Comparison of ENCODE assay signal across 7 mouse cellular contexts in the genomic region with DNA sequence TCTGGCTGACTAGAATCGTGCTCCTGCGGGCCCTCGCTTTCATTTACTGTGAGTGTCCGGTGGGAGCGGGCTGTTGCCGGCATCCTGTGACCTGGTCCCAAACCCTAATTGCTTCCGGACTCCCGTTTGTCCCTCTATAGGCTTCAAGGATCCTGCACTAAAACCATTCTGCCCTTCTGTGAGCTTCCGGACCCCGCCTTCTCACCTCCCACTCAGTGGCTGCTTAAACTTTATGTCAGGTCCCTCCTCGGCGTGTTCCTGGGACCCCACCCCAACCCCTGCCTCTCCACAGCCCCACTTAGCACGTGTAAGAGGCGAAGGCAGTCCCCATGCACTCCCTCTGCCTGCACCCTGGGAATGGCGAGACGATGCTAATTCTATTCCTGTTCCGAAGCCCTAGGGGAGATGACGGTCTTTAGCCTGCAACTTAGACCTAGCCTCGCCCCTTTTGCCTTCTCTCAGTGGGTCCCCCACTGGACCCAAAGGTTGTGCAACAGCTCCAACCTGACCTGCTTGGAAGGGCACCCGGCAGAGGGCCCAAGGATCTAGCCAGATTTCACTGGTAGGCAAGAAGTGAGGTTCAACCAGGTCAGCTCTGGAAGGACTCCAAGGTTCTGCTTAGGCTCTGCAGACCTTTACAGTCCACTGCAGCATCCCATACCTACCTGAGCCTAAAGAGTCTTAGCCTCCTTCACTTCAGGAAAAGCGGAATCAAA. TPM values are rescaled to one million over a fixed set of nuclear protein-coding genes. Genes with fewer than 3 reads are reported as not detected.
DNase-seq lines count a peak whose midpoint lies in the region; ATAC-seq and TF ChIP-seq lines count a peak whose summit lies in the region.

No protein-coding gene starts in this region.

- H3K4me3 ChIP-seq in lung, adult 2 months (replicated peaks; ENCODE audit: extremely low read depth, low read depth, low read length): peak overlapping the region; percentile 67
- H3K4me3 ChIP-seq in bone marrow, adult 2 months (replicated peaks; ENCODE audit: control insufficient read depth, low read depth, low read length): peak overlapping the region; percentile 70
- peak overlapping the region; percentile 77 for H3K4me3 ChIP-seq in hindbrain, embryonic 10.5 days
- peak overlapping the region; percentile 75 for H3K4me3 ChIP-seq in liver, embryonic 12.5 days

- intact Hi-C loops in gastrocnemius, postnatal 14 days (cut with DNase I; ENCODE audit: low total_unique reads): no loop called here

- H3K27ac ChIP-seq in bone marrow, adult 2 months (ENCODE audit: control insufficient read depth, insufficient read depth, low read depth, low read length, poor library complexity): no peak overlapping the region
- H3K27ac ChIP-seq in hindbrain, embryonic 10.5 days: peak overlapping the region; percentile 95
- H3K27ac ChIP-seq in liver, embryonic 12.5 days: peak overlapping the region; percentile 69

- no peak for DNase-seq in lung, adult 2 months
- DNase-seq in lung, postnatal 36 days: no peak
- DNase-seq in hindbrain, embryonic 10.5 days (ENCODE audit: low spot score): no peak
- DNase-seq in right cerebral cortex, adult 18-20 months: no peak
- DNase-seq in gastrocnemius, postnatal 14 days: no peak

- peaks cover 4% of the 10 kb centered on the region; the same call in 1 of the 2 replicates for H3K4me1 ChIP-seq in lung, adult 2 months (ENCODE audit: control insufficient read depth, insufficient read depth, low read length)
- no peaks in the 10 kb centered on the region; the same call in 1 of the 2 replicates for H3K4me1 ChIP-seq in bone marrow, adult 2 months (ENCODE audit: control insufficient read depth, insufficient read depth, low read length)
- peaks cover 64% of the 10 kb centered on the region for H3K4me1 ChIP-seq in hindbrain, embryonic 10.5 days (replicated peaks)
- peaks cover 38% of the 10 kb centered on the region for H3K4me1 ChIP-seq in liver, embryonic 12.5 days

- H3K9ac ChIP-seq in liver, embryonic 12.5 days: peak overlapping the region; percentile 83

- 5% methylated on average over 21 of the region's 21 CpGs for WGBS in lung, adult 2 months
- 6% methylated on average over 21 of the region's 21 CpGs for WGBS in bone marrow, adult 2 months
- WGBS in hindbrain, embryonic 10.5 days: 7% methylated on average over 21 of the region's 21 CpGs
- 5% methylated on average over 21 of the region's 21 CpGs for whole genome bisulfite sequencing in liver, embryonic 12.5 days (ENCODE audit: insufficient replicate concordance)

- H3K4me2 ChIP-seq in liver, embryonic 12.5 days: peak overlapping the region; percentile 88

- no peak for TF ChIP-seq POLR2A in lung, adult 2 months (IDR thresholded peaks at IDR 0.05; ENCODE audit: borderline replicate concordance, extremely low read depth, low read depth, low read length)
- no peak for TF ChIP-seq POLR2A in bone marrow, adult 2 months (IDR thresholded peaks at IDR 0.05; ENCODE audit: borderline replicate concordance, control insufficient read depth, low read depth, low read length)

- ATAC-seq in liver, embryonic 12.5 days: peak; percentile 43

- no peaks in the 10 kb centered on the region for H3K9me3 ChIP-seq in hindbrain, embryonic 10.5 days
- H3K9me3 ChIP-seq in liver, embryonic 12.5 days (replicated peaks): no peaks in the 10 kb centered on the region

- H3K36me3 ChIP-seq in hindbrain, embryonic 10.5 days: peaks cover 1% of the 10 kb centered on the region
- peaks cover under 1% of the 10 kb centered on the region for H3K36me3 ChIP-seq in liver, embryonic 12.5 days

- TF ChIP-seq CTCF in lung, adult 2 months (IDR thresholded peaks at IDR 0.05; ENCODE audit: insufficient read depth, low read length): no peak
- TF ChIP-seq CTCF in bone marrow, adult 2 months (IDR thresholded peaks at IDR 0.05; ENCODE audit: control insufficient read depth, insufficient read depth, low read length): no peak

- peaks cover 22% of the 10 kb centered on the region for H3K27me3 ChIP-seq in hindbrain, embryonic 10.5 days (ENCODE audit: insufficient read depth, poor library complexity, severe bottlenecking)
- peaks cover 22% of the 10 kb centered on the region for H3K27me3 ChIP-seq in liver, embryonic 12.5 days (replicated peaks)

RNA-seq across cellular contexts. Expression of gene Lmf1, which starts 0.6 kb away (rescaled TPM):
- 15.8 and 22.4 TPM in 2 replicates for polyA plus RNA-seq in lung, adult 2 months (2012; rRNA removed)
- 5.3 and 18.8 TPM in 2 replicates for polyA plus RNA-seq in bone marrow, adult 2 months (2011; ENCODE audit: insufficient read depth, insufficient read length, low replicate concordance, missing spikeins)
- polyA plus RNA-seq in hindbrain, embryonic 10.5 days (2016; fragmentation: Nextera tagmentation; extraction: Ambion mirVana): 27.3 and 29.4 TPM in 2 replicates
- polyA plus RNA-seq in liver, embryonic 12.5 days (2016; fragmentation: Nextera tagmentation; extraction: Ambion mirVana): 14.4 and 15.0 TPM in 2 replicates
- total RNA-seq in gastrocnemius, postnatal 14 days (2021): 10 to 100 TPM; 13.1 to 13.8 TPM

RNA-seq across cellular contexts. Expression of gene Sox8, which starts 9.0 kb away (rescaled TPM):
- polyA plus RNA-seq in lung, adult 2 months (2012; rRNA removed): 0.49 and 0.62 TPM in 2 replicates
- polyA plus RNA-seq in bone marrow, adult 2 months (2011; ENCODE audit: insufficient read depth, insufficient read length, low replicate concordance, missing spikeins): 1.2 TPM in 2 replicates
- 9.1 and 10.7 TPM in 2 replicates for polyA plus RNA-seq in hindbrain, embryonic 10.5 days (2016; fragmentation: Nextera tagmentation; extraction: Ambion mirVana)
- polyA plus RNA-seq in liver, embryonic 12.5 days (2016; fragmentation: Nextera tagmentation; extraction: Ambion mirVana): 0.52 and 0.65 TPM in 2 replicates
- total RNA-seq in gastrocnemius, postnatal 14 days (2021): 1 to 10 TPM; 7.2 to 8.8 TPM
